Mouse (Mus musculus): ENCODE measurements around the gene Tet3. TPM values are rescaled to one million over a fixed set of nuclear protein-coding genes. Genes with fewer than 3 reads are reported as not detected.

Tet3 gene
- polyA plus RNA-seq, 1 experiment from 2014 or later, result 45.1 TPM

DNA sequence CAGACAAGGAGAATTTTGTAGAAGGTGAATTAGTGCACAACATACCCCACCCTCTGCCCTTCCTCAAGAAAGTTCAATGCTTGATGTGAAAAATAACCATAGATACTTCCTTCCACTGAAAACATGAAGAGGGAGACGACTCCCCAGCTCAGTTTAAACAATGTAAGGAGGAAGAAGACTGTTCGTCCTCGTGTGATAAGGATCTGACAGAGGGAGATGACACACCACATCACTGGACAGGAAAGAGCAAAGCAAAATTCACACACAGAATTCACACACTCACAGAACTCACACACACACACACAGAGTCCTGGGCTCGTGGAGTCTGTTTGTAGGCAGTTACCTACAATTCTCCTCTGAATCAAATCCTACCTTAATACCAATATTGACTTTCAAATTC lies 31.7 kb upstream of the Tet3 start:
- no peak overlapping the region for H3K27ac ChIP-seq (replicated peaks)
- 84% methylated on average over 4 of the region's 4 CpGs for WGBS
- H3K9me3 ChIP-seq (replicated peaks), result no peaks in the 10 kb centered on the region
- no peaks in the 10 kb centered on the region for H3K27me3 ChIP-seq (ENCODE audit: low read depth, poor library complexity, severe bottlenecking)
- peaks cover 80% of the 10 kb centered on the region for H3K36me3 ChIP-seq
- H3K4me1 ChIP-seq, result no peaks in the 10 kb centered on the region
- no peak for DNase-seq (ENCODE audit: low spot score)
- no peak overlapping the region for H3K4me3 ChIP-seq

- Histone ChIP-seq H3K4me1 (no peaks in the 10 kb centered on the region), H3K27ac (replicated peaks) (no peak overlapping the region), H3K4me3 (no peak overlapping the region), H3K9me3 (replicated peaks) (no peaks in the 10 kb centered on the region), H3K36me3 (peaks cover 82% of the 10 kb centered on the region), H3K27me3 (ENCODE audit: low read depth, poor library complexity, severe bottlenecking) (no peaks in the 10 kb centered on the region)
- DNase-seq (ENCODE audit: low spot score), result no peak
- WGBS, result 89% methylated on average over 5 of the region's 5 CpGs
These were observed 29.3 kb upstream of the Tet3 start for GRCm38 (mm10) chr6:83488200-83488599.

DNA sequence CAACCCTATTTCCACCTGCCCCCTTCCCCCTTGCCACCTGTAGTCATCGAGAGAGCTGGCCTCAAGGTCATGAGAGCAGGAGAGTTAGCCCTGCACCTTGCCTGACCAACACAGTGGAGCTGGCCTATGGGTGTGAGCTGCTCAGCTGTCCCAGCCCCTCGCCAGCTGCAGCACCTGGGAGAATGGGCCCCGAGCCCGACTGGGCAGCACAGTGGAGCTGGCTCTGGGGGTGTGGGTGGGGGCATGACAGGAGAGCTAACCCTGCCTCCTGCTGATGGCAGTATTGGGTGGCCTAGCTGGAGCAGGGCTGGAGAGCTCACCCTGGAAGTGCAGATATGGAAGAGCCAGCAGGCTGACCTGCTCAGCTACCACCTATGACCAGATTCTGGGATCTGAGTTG lies 28.4 kb upstream of the Tet3 start:
- Histone ChIP-seq H3K4me1 (no peaks in the 10 kb centered on the region), H3K9me3 (replicated peaks) (no peaks in the 10 kb centered on the region), H3K27ac (replicated peaks) (no peak overlapping the region), H3K36me3 (peaks cover 86% of the 10 kb centered on the region), H3K27me3 (ENCODE audit: low read depth, poor library complexity, severe bottlenecking) (no peaks in the 10 kb centered on the region), H3K4me3 (no peak overlapping the region)
- WGBS, result 93% methylated on average over 4 of the region's 4 CpGs
- DNase-seq (ENCODE audit: low spot score), result no peak

DNA sequence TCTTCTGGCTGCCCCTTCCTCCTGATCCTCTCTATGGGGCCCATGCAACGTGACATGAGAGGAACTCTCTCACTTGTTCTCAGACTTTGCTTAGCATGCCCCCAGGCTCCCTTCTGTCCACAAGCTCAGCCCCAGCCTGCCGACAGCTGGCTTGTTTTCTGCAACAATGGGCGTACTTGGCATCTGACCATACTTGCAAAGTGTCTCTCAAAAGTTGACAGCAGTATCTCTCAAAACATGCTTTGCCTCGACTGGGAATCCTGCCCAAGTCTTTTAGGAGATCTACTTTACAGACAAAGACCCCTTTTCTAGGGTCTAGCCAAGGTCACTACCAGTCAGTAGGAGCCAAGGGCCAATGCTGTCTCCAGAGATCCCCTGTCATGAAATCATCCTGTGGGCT lies 27.0 kb upstream of the Tet3 start:
- 86% methylated on average over 4 of the region's 4 CpGs for whole genome bisulfite sequencing
- H3K36me3 ChIP-seq, result peaks cover 98% of the 10 kb centered on the region
- H3K4me1 ChIP-seq, result no peaks in the 10 kb centered on the region
- H3K27me3 ChIP-seq (ENCODE audit: low read depth, poor library complexity, severe bottlenecking), result no peaks in the 10 kb centered on the region
- H3K9me3 ChIP-seq (replicated peaks), result no peaks in the 10 kb centered on the region
- DNase-seq (ENCODE audit: low spot score), result no peak
- H3K4me3 ChIP-seq, result no peak overlapping the region
- no peak overlapping the region for H3K27ac ChIP-seq (replicated peaks)

GRCm38 (mm10) chr6:83483776-83484175 lies 24.9 kb upstream of the Tet3 start:
- no peak overlapping the region for H3K27ac ChIP-seq (replicated peaks)
- no peaks in the 10 kb centered on the region for H3K4me1 ChIP-seq
- no peak for DNase-seq (ENCODE audit: low spot score)
- H3K9me3 ChIP-seq (replicated peaks), result no peaks in the 10 kb centered on the region
- H3K27me3 ChIP-seq (ENCODE audit: low read depth, poor library complexity, severe bottlenecking), result no peaks in the 10 kb centered on the region
- peaks cover 97% of the 10 kb centered on the region for H3K36me3 ChIP-seq
- WGBS, result 94% methylated on average over 7 of the region's 7 CpGs
- no peak overlapping the region for H3K4me3 ChIP-seq

- no peak overlapping the region for H3K4me3 ChIP-seq
- H3K27ac ChIP-seq (replicated peaks), result no peak overlapping the region
- H3K9me3 ChIP-seq (replicated peaks), result no peaks in the 10 kb centered on the region
- H3K36me3 ChIP-seq, result peaks cover 88% of the 10 kb centered on the region
- H3K4me1 ChIP-seq, result no peaks in the 10 kb centered on the region
- WGBS, result 86% methylated on average over 10 of the region's 10 CpGs
- H3K27me3 ChIP-seq (ENCODE audit: low read depth, poor library complexity, severe bottlenecking), result no peaks in the 10 kb centered on the region
- DNase-seq (ENCODE audit: low spot score), result no peak
These were observed 23.7 kb upstream of the Tet3 start for GRCm38 (mm10) chr6:83482418-83483085.

GRCm38 (mm10) chr6:83480019-83480655 lies 21.3 kb upstream of the Tet3 start:
- DNase-seq (ENCODE audit: low spot score), result no peak
- Histone ChIP-seq H3K9me3 (replicated peaks) (no peaks in the 10 kb centered on the region), H3K27ac (replicated peaks) (no peak overlapping the region), H3K27me3 (ENCODE audit: low read depth, poor library complexity, severe bottlenecking) (no peaks in the 10 kb centered on the region), H3K4me3 (no peak overlapping the region), H3K36me3 (peaks cover 73% of the 10 kb centered on the region), H3K4me1 (0 out of 2 replicates have a peak, but pooled peaks cover 4% of the 10 kb centered on the region)
- WGBS, result 91% methylated on average over 6 of the region's 6 CpGs

DNA sequence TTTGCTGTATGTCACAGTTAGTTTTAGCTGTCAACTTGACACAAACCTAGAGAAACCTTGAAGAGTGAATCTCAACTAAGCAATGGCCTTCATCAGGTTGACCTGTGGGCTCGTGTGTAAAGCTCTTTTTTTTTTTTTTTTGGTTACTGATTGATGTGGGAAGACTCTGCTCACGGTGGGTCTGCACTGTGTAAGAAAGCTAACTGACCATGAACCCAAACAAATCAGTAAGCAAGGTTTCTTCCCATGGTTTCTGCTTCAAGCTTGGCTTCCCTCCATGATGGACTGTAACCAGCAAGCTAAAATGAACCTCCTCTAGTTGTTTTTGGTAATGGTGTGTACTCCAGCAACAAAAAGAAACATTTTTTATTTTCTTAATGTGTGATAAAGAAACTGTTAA lies 20.3 kb upstream of the Tet3 start:
- Histone ChIP-seq H3K36me3 (peaks cover 64% of the 10 kb centered on the region), H3K4me3 (no peak overlapping the region), H3K4me1 (0 out of 2 replicates have a peak, but pooled peaks cover 4% of the 10 kb centered on the region), H3K27me3 (ENCODE audit: low read depth, poor library complexity, severe bottlenecking) (no peaks in the 10 kb centered on the region), H3K27ac (replicated peaks) (no peak overlapping the region), H3K9me3 (replicated peaks) (no peaks in the 10 kb centered on the region)
- 83% methylated on average over 2 of the region's 2 CpGs for WGBS
- no peak for DNase-seq (ENCODE audit: low spot score)

DNA sequence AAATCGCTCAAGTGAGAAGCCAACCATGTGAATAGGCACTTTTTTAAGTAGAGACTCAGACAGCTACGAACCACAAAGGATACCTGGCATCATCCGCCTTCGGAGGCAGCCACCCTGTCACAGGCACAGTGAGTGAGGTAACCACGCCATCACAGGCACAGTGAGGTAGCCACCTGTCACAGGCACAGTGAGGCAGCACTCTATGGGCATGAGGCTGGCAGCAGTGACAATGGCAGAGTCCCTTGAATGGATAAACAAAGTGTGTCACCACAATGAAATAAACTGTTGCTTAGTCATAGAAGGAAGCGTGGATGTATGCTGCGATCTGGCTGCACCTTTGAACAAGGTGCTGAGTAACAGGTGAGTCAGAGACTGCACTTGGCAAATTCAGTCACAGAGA lies 19.7 kb upstream of the Tet3 start:
- H3K4me3 ChIP-seq, result no peak overlapping the region
- H3K4me1 ChIP-seq, result 0 out of 2 replicates have a peak, but pooled peaks cover 4% of the 10 kb centered on the region
- 93% methylated on average over 7 of the region's 7 CpGs for WGBS
- H3K9me3 ChIP-seq (replicated peaks), result no peaks in the 10 kb centered on the region
- no peaks in the 10 kb centered on the region for H3K27me3 ChIP-seq (ENCODE audit: low read depth, poor library complexity, severe bottlenecking)
- no peak overlapping the region for H3K27ac ChIP-seq (replicated peaks)
- peaks cover 58% of the 10 kb centered on the region for H3K36me3 ChIP-seq
- no peak for DNase-seq (ENCODE audit: low spot score)

- peaks cover 55% of the 10 kb centered on the region for H3K36me3 ChIP-seq
- no peaks in the 10 kb centered on the region for H3K9me3 ChIP-seq (replicated peaks)
- no peak overlapping the region for H3K27ac ChIP-seq (replicated peaks)
- no peak for DNase-seq (ENCODE audit: low spot score)
- 0 out of 2 replicates have a peak, but pooled peaks cover 4% of the 10 kb centered on the region for H3K4me1 ChIP-seq
- H3K27me3 ChIP-seq (ENCODE audit: low read depth, poor library complexity, severe bottlenecking), result no peaks in the 10 kb centered on the region
- 65% methylated on average over 4 of the region's 4 CpGs for WGBS
- H3K4me3 ChIP-seq, result no peak overlapping the region
These were observed 19.3 kb upstream of the Tet3 start for GRCm38 (mm10) chr6:83478217-83478616.

GRCm38 (mm10) chr6:83475431-83475830 lies 16.5 kb upstream of the Tet3 start:
- Histone ChIP-seq H3K27me3 (ENCODE audit: low read depth, poor library complexity, severe bottlenecking) (no peaks in the 10 kb centered on the region), H3K27ac (replicated peaks) (no peak overlapping the region), H3K9me3 (replicated peaks) (no peaks in the 10 kb centered on the region), H3K36me3 (peaks cover 28% of the 10 kb centered on the region), H3K4me3 (no peak overlapping the region), H3K4me1 (0 out of 2 replicates have a peak, but pooled peaks cover 4% of the 10 kb centered on the region)
- DNase-seq (ENCODE audit: low spot score), result no peak
- WGBS, result 79% methylated on average over 7 of the region's 7 CpGs

DNA sequence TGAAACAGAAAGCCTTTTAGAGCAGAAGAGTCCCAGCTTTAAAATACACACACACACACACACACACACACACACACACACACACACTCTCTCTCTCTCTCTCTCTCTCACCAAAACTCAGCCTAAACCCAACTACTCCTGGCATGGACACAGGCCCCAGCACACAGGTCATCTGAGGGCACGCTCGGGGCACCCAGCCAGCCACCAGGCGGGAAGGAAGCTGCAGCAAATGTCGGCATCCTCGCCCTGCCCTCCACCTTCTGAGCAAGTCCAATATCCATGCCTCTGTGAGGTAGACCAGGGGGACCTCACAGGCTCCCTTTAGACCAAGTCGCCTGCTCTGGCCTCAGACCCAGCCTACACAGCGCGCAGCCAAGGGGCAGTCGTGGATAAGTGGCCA lies 14.4 kb upstream of the Tet3 start:
- WGBS, result 85% methylated on average over 9 of the region's 9 CpGs
- Histone ChIP-seq H3K27me3 (ENCODE audit: low read depth, poor library complexity, severe bottlenecking) (no peaks in the 10 kb centered on the region), H3K36me3 (peaks cover 9% of the 10 kb centered on the region; the same call in 1 of the 2 replicates), H3K4me3 (no peak overlapping the region), H3K27ac (replicated peaks) (no peak overlapping the region), H3K9me3 (replicated peaks) (no peaks in the 10 kb centered on the region), H3K4me1 (peaks cover 7% of the 10 kb centered on the region; the same call in 1 of the 2 replicates)
- DNase-seq (ENCODE audit: low spot score), result no peak

DNA sequence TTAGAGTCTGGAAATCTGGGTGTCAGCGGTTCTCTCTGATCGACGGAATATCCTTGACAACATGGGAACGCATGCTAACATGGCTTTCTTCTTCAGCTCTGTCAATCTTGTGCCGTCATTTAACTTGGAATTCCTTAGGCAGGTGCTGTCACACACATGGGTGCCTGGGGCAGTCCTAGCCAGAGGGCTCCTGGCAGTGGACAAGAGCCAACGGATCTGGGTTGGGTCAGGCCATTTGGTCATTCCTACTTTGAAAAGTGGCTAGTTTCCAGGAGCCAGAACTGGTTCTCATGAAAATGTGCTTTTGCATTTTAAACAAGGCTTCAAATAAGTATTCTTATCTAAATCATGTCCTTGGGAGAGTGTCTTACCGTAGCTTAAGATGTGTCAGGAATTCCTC lies 12.9 kb upstream of the Tet3 start:
- Histone ChIP-seq H3K4me3 (no peak overlapping the region), H3K36me3 (0 out of 2 replicates have a peak, but pooled peaks cover 4% of the 10 kb centered on the region), H3K9me3 (replicated peaks) (no peaks in the 10 kb centered on the region), H3K27ac (replicated peaks) (no peak overlapping the region), H3K27me3 (ENCODE audit: low read depth, poor library complexity, severe bottlenecking) (no peaks in the 10 kb centered on the region), H3K4me1 (peaks cover 7% of the 10 kb centered on the region; the same call in 1 of the 2 replicates)
- DNase-seq (ENCODE audit: low spot score), result no peak
- WGBS, result 92% methylated on average over 7 of the region's 7 CpGs

Data from midbrain, embryonic 10.5 days (tissue).